Mouse (Mus musculus): ENCODE measurements at regions not wholly inside any gene's neighbourhood (a gene's known extent, or its start where the extent isn't known, plus 50 kb on each side); places are given as distances from the start of the nearest gene placed in this dataset.

DNA sequence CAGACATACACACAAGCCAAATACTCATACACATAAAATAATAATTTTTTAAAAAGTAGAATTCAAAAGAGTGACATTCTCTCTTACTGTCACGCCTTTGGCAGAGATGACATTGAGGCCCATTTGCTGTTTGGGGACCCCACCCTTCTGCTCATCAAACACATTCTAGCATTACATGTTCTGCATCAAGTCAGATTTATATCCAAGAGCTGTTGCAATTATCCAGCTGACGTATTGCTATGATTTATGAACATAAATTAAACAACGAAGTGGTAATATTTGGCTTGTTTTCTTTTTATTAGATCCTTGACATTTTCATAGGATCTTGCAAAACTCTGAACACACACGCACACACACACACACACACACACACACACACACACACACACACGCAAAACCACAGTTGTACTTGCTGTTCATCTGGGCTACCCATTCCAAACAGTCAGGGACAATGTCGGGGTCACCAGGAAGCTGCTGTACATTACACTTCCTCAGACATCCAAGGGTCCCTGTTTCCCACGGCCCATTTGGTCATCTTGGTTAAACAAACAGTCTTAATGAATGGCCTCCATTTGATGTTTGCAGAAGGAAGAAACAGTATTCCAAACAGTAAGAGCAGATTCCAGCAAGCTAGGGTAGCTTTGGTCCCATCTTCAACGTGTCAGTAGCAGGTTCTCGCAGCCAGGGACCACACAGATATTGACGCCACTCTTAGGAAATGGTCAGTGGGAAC is 50.3 kb upstream of the Vash1 start:
- DNase-seq (no peak), ATAC-seq (no peak)
- Histone ChIP-seq H3K36me3 (replicated peaks; ENCODE audit: insufficient read depth, low read length) (no peaks in the 10 kb centered on the region), H3K27me3 (ENCODE audit: insufficient read depth, low read length) (no peaks in the 10 kb centered on the region), H3K9ac (replicated peaks) (no peak overlapping the region), H3K4me1 (ENCODE audit: insufficient read depth) (no peaks in the 10 kb centered on the region), H3K4me3 (ENCODE audit: low read depth, low read length) (no peak overlapping the region), H3K9me3 (ENCODE audit: low read length) (no peaks in the 10 kb centered on the region), H3K4me2 (ENCODE audit: low read depth, low read length) (no peak overlapping the region), H3K27ac (ENCODE audit: low read depth) (no peak overlapping the region)
- 46% methylated on average over 10 of the region's 10 CpGs for WGBS (ENCODE audit: insufficient replicate concordance)
- no peak for TF ChIP-seq EP300 (IDR thresholded peaks at IDR 0.05; ENCODE audit: low read depth)
- no peak for TF ChIP-seq CTCF (IDR thresholded peaks at IDR 0.05; ENCODE audit: low read depth)

Data from liver, postnatal 0 days (tissue).